Mouse (Mus musculus) embryonic facial prominence, embryonic 15.5 days (tissue): Measurements from ENCODE around the gene Cpne2. TPM values are rescaled to one million over a fixed set of nuclear protein-coding genes. Genes with fewer than 3 reads are reported as not detected.

Experiments used
- ATAC-seq: fragments of 200-750 bp; cut with Nextera tagmentation; 2 replicates; pipeline ENCODE4 v1.8.0; 2017; ENCODE audit warnings: low read depth, moderate TSS enrichment; ENCODE audit not compliant: insufficient number of reproducible peaks, low FRiP score, low TSS enrichment
- H3K27ac ChIP-seq: fragments of 300-500 bp; sonication (generic); replicated peaks from 2 replicates; pipeline ENCODE4 v1.5.1; 2015; ENCODE audit warnings: mild to moderate bottlenecking, inconsistent platforms
- H3K27me3 ChIP-seq: fragments of 300-500 bp; sonication (generic); 2 replicates; pipeline ENCODE4 v1.6.1; 2015; ENCODE audit warnings: inconsistent platforms
- H3K36me3 ChIP-seq: fragments of 300-500 bp; sonication (generic); 2 replicates; pipeline ENCODE4 v1.6.1; 2015; ENCODE audit warnings: mild to moderate bottlenecking, inconsistent platforms
- H3K4me1 ChIP-seq: fragments of 300-500 bp; sonication (generic); 2 replicates; pipeline ENCODE4 v1.6.1; 2015; ENCODE audit warnings: inconsistent platforms
- H3K4me2 ChIP-seq: fragments of 300-500 bp; sonication (generic); replicated peaks from 2 replicates; pipeline ENCODE4 v1.6.1; 2015; ENCODE audit warnings: mild to moderate bottlenecking, inconsistent platforms
- H3K4me3 ChIP-seq: fragments of 300-500 bp; sonication (generic); replicated peaks from 2 replicates; pipeline ENCODE4 v1.5.1; 2015; ENCODE audit warnings: mild to moderate bottlenecking, inconsistent platforms
- H3K9ac ChIP-seq: fragments of 300-500 bp; sonication (generic); 2 replicates; pipeline ENCODE4 v1.6.1; 2015; ENCODE audit warnings: inconsistent platforms
- H3K9me3 ChIP-seq: fragments of 300-500 bp; sonication (generic); replicated peaks from 2 replicates; pipeline ENCODE4 v1.6.1; 2016; ENCODE audit warnings: inconsistent platforms
- WGBS: fragments of 180-500 bp; shearing (Covaris S2); methylation state at CpG from one replicate; pipeline ENCODE4 v1.1.7; 2015; 5-methylcytosine and 5-hydroxymethylcytosine counted together
- polyA plus RNA-seq: library from polyadenylated mRNA; unstranded; fragments of >200 nt; fragmentation: Nextera tagmentation; extraction: Ambion mirVana; gene quantifications from 2 replicates; pipeline ENCODE4 v1.2.1, GENCODE M21; 2015

Gene Cpne2
- polyA plus RNA-seq, 1 experiment from 2014 or later: 15.6 TPM

DNA sequence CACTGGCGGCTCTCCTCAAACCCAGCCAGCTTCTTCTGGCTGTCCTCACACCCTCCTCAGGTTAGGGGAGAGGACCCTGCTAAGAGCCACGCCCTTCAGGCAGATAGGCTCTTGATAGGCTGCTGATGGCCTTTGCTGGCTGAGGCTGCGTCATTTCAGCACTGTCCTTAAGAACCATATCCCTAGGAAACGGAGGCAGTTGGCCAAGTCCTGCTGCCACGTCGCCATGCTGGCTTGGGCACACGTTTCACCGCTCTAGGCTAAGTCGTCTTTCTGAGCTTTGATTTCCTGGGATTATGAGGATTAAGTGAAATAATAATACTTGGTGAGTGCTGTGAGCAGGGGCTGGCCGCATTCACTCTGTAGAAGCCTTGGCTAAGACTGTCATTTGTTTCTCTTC, 14.5 kb upstream of the Cpne2 start:
- Histone ChIP-seq H3K27ac (no peak overlapping the region), H3K36me3 (no peaks in the 10 kb centered on the region), H3K27me3 (0 out of 2 replicates have a peak, but pooled peaks cover 3% of the 10 kb centered on the region), H3K9ac (no peak overlapping the region), H3K4me3 (no peak overlapping the region), H3K4me2 (no peak overlapping the region), H3K4me1 (no peaks in the 10 kb centered on the region), H3K9me3 (no peaks in the 10 kb centered on the region)
- no peak for ATAC-seq
- 66% methylated on average over 10 of the region's 10 CpGs for whole genome bisulfite sequencing

DNA sequence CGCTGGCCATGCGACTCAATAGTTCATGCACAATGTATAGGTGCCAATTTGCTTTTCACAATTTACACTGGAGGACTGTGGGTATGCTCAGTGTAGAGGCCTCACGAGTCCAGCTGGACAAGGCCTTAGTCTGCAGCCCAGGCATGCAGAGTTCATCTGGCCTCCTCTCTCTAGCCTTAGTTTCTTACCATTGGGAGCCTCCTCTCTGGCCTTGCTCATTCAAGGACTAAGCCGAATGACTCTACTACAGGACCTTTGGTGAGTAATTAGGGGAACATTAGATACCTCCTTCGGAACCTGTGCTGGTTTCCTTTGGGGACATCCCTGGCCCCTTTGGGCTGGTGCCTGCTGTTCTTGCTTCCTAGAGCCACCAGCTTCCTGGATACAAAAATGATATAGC, 13.8 kb upstream of the Cpne2 start:
- Histone ChIP-seq H3K4me1 (no peaks in the 10 kb centered on the region), H3K27ac (no peak overlapping the region), H3K27me3 (0 out of 2 replicates have a peak, but pooled peaks cover 3% of the 10 kb centered on the region), H3K9ac (no peak overlapping the region), H3K36me3 (no peaks in the 10 kb centered on the region), H3K4me3 (no peak overlapping the region), H3K9me3 (no peaks in the 10 kb centered on the region), H3K4me2 (no peak overlapping the region)
- WGBS: 87% methylated on average over 5 of the region's 5 CpGs
- ATAC-seq: no peak

DNA sequence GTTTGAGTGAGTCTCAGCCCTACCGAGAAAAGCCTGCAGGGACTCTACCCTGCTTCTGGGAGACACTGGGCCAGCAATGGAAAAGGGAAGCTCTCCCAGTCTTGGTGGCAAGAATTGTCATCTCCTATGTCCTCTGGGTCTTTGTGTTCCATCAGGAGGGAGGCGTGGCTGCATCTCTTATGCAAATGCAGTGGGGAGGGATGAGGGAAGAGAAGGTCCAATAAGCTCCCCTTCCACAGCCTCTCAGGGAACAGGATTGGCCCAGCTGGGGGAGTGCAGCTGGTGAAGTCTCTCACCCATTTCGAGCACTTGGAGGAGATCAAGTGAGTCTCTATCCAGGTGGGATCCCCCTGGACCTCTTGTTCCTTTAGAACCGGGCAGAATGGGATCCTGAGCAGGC, 11.3 kb upstream of the Cpne2 start:
- Histone ChIP-seq H3K27ac (no peak overlapping the region), H3K9me3 (no peaks in the 10 kb centered on the region), H3K4me2 (no peak overlapping the region), H3K4me1 (no peaks in the 10 kb centered on the region), H3K27me3 (0 out of 2 replicates have a peak, but pooled peaks cover 3% of the 10 kb centered on the region), H3K9ac (no peak overlapping the region), H3K4me3 (no peak overlapping the region), H3K36me3 (no peaks in the 10 kb centered on the region)
- 63% methylated on average over 4 of the region's 4 CpGs for WGBS
- ATAC-seq: no peak

DNA sequence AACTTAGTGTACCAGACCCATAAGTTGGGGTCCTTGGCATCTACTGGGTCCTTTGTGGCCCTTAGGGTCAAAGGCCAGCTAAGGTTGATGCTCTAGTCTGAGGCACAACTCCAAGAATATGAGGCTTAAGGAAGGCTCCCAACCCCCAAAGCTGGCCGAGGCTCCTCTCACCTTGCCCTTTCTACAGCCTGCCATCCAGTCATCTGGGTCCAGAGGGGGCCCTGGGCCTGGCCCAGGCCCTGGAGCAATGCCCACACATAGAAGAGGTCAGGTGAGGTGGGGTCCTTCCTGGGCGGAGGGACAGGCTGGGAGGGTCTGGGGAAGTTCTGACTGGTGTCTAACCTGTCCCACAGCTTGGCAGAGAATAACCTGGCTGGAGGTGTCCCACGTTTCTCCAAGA, 10.3 kb upstream of the Cpne2 start:
- no peak for ATAC-seq
- no peaks in the 10 kb centered on the region for H3K36me3 ChIP-seq
- no peaks in the 10 kb centered on the region for H3K9me3 ChIP-seq
- no peaks in the 10 kb centered on the region for H3K4me1 ChIP-seq
- H3K4me3 ChIP-seq: no peak overlapping the region
- WGBS: 69% methylated on average over 3 of the region's 3 CpGs
- no peak overlapping the region for H3K27ac ChIP-seq
- H3K27me3 ChIP-seq: 0 out of 2 replicates have a peak, but pooled peaks cover 3% of the 10 kb centered on the region
- no peak overlapping the region for H3K4me2 ChIP-seq
- no peak overlapping the region for H3K9ac ChIP-seq

DNA sequence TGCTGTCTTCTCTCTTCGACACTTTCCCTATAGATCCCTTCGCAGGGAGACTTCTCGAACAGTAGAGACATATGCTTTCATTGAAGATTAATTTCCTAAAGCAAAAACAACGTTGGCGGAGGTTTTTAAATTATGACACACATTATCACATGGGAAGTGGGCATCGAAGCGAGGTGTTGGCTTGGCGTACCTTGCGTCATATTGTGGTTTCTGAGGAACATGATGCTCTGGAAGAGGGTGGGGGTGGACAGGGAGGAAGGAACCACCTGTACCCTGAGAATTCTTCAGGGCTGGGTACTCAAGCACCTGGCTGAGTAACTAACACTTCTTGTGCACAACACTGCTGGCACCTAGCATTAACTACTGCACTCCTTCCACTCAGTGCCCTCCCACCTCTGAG, 8.2 kb upstream of the Cpne2 start:
- WGBS: 82% methylated on average over 9 of the region's 9 CpGs
- no peak for ATAC-seq

DNA sequence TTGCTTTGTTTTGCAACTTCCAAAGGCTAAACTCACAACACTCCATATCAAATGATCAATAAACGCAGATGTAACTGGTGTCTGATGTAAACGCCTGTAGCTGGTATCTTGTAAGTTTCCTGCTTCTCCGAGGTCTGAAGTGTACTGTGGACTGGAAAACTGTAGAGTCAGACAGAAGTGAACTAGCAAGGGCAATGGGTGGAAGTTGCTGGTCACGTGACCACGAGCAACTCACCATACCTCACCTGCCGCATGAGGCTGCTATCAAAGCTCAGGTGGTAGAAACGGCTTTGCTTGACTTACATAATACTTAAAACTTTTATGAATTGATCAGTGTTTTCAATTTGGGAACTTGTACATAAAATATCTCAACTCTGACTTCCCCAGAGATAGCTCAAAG, 5.6 kb upstream of the Cpne2 start:
- ATAC-seq: no peak
- Histone ChIP-seq H3K36me3 (no peaks in the 10 kb centered on the region), H3K27me3 (no peaks in the 10 kb centered on the region), H3K27ac (no peak overlapping the region), H3K9ac (no peak overlapping the region), H3K4me3 (no peak overlapping the region), H3K9me3 (no peaks in the 10 kb centered on the region), H3K4me1 (peaks cover 6% of the 10 kb centered on the region), H3K4me2 (no peak overlapping the region)
- 80% methylated on average over 7 of the region's 7 CpGs for WGBS

More for the DNA sequence above, 8.2 kb upstream of the Cpne2 start:
- Histone ChIP-seq H3K36me3 (no peaks in the 10 kb centered on the region), H3K27ac (no peak overlapping the region), H3K27me3 (no peaks in the 10 kb centered on the region), H3K4me1 (no peaks in the 10 kb centered on the region), H3K9me3 (no peaks in the 10 kb centered on the region), H3K4me2 (no peak overlapping the region), H3K4me3 (no peak overlapping the region), H3K9ac (no peak overlapping the region)

DNA sequence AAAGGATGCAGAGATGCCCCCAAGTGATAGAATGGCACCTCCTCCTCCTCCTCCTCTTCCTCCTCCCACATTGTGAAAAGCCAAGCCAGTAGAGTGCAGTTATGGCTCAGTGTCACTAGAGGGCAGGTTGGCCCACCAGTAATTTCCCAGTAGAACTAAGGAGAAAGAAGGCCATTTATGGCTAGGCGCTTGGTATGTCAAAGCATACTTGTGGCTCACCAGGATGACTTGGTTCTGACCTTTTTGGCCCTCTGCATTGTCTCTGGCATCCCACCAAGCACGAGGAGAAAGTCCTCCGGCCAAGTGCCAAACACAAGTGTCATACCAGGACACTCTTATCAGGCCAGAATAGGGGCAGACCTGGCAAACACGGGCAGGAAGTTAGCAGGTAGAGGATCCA, 4.5 kb upstream of the Cpne2 start:
- Histone ChIP-seq H3K27ac (no peak overlapping the region), H3K4me3 (no peak overlapping the region), H3K9ac (no peak overlapping the region), H3K4me1 (peaks cover 13% of the 10 kb centered on the region), H3K27me3 (peaks cover under 1% of the 10 kb centered on the region; the same call in 1 of the 2 replicates), H3K36me3 (no peaks in the 10 kb centered on the region), H3K9me3 (no peaks in the 10 kb centered on the region), H3K4me2 (no peak overlapping the region)
- 48% methylated on average over 4 of the region's 4 CpGs for WGBS
- ATAC-seq: no peak

DNA sequence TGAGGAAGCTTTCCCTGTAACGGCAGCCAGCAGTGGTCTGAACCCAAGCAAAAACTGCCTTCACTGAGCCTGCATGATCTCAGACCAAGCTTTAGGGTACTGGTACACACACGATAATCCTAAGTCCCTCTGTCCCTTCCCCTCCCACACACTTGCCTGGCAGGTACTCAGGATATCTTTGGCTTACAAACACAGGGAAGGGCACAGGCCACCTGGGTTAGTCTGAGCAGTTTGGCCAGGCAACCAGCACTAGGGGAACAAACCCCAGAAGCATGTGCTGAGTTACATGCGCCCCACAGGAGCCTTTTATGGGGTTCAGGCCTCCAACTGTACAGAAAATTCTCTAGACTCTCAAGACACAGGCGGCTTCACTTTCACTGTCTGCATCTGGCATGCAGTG, 2.9 kb upstream of the Cpne2 start:
- Histone ChIP-seq H3K27ac (no peak overlapping the region), H3K9me3 (no peaks in the 10 kb centered on the region), H3K36me3 (no peaks in the 10 kb centered on the region), H3K27me3 (peaks cover 14% of the 10 kb centered on the region), H3K9ac (no peak overlapping the region), H3K4me3 (no peak overlapping the region), H3K4me2 (no peak overlapping the region), H3K4me1 (peaks cover 23% of the 10 kb centered on the region)
- 60% methylated on average over 4 of the region's 4 CpGs for WGBS
- no peak for ATAC-seq

DNA sequence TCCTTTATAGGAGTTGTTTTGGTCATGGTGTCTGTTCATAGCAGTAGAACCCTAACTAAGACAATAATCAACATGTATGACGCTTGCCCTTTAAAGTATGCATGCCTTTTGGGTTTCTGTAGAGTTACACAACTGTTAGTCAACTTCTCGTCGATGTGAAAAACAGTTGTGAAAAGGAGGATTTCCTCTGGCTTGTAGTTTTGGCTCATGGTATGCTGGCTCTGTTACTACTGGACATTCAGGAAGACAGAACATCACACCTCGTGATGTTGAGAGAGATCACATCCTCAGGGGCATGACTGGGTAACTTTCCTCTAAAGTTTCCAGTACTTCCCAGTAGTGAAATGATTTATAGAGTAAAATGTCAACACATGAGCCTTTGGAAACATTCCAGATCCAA, 2.1 kb upstream of the Cpne2 start:
- no peak overlapping the region for H3K9ac ChIP-seq
- no peak for ATAC-seq
- no peaks in the 10 kb centered on the region for H3K36me3 ChIP-seq
- no peak overlapping the region for H3K4me3 ChIP-seq
- H3K4me1 ChIP-seq: peaks cover 23% of the 10 kb centered on the region
- H3K9me3 ChIP-seq: no peaks in the 10 kb centered on the region
- WGBS: 82% methylated on average over 4 of the region's 4 CpGs
- peaks cover 16% of the 10 kb centered on the region for H3K27me3 ChIP-seq
- H3K4me2 ChIP-seq: no peak overlapping the region
- no peak overlapping the region for H3K27ac ChIP-seq

DNA sequence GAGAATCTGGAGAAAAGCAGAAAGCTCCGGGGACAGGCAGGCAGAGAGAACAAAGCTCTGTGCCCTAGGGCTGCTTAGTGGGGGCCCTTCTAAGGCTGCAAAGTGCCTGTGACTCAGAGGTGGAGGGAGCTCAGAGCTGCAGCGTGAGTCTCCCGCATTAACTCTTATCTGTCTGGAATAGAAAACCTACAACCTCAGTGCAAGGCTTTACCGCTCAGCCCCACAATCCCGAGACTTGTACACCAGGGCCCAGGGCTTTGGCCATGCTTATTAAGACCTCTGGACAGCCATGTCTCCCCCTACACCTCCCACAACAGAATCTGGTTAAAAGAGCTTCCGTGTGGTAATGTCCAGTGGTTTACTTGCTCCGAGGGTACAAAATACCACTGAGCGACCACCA, 790 bp upstream of the Cpne2 start:
- Histone ChIP-seq H3K27ac (no peak overlapping the region), H3K9ac (no peak overlapping the region), H3K4me3 (peak overlapping the region; percentile 72), H3K4me2 (peak overlapping the region; percentile 99), H3K4me1 (peaks cover 23% of the 10 kb centered on the region), H3K9me3 (no peaks in the 10 kb centered on the region), H3K27me3 (peaks cover 18% of the 10 kb centered on the region), H3K36me3 (no peaks in the 10 kb centered on the region)
- WGBS: 3% methylated on average over 8 of the region's 8 CpGs
- ATAC-seq: no peak

DNA sequence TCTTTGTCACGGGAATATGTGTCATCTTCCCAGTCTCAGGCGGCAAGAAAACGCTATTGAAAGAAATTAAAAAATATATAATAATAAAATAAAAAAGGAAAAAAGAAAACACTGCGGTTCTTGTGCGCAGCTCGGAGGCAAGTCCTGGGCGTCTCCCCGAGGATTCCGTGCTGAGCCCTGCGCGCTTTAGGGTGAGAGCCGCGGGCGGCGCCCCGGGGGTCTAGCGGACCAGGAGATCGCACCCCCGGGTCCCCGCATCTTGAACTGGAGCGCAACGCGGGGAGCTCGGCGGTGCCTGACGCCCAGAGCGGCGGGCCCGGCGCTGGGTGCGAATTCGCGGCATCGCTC, 291 bp upstream of the Cpne2 start:
- Histone ChIP-seq H3K4me3 (peak overlapping the region; percentile 72), H3K9ac (peak overlapping the region; percentile 53), H3K9me3 (no peaks in the 10 kb centered on the region), H3K4me1 (peaks cover 23% of the 10 kb centered on the region), H3K27me3 (peaks cover 18% of the 10 kb centered on the region), H3K36me3 (no peaks in the 10 kb centered on the region), H3K27ac (no peak overlapping the region), H3K4me2 (peak overlapping the region; percentile 99)
- peak; percentile 11; the same call in 1 of the 2 replicates for ATAC-seq
- 0% methylated on average over 34 of the region's 34 CpGs for WGBS

DNA sequence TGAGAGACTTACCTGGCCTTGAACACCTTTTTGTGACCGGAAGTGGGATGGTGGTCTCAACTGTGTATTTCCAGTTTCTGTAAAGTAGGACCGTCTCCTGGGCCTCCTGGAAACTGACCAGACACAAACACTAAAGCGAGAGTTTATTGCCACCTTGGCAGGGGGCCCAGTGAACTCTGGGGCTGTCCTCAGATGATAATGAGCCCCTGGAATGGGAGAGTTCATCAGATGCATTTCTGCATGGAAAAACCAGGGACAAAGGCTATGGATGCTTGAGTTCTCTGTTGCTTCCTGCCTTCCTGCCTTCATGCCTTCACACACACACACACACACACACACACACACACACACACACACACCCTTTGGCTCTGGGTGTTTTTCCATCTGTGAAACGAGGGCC, 1.8 kb downstream of the Cpne2 start:
- Histone ChIP-seq H3K9me3 (no peaks in the 10 kb centered on the region), H3K36me3 (no peaks in the 10 kb centered on the region), H3K9ac (no peak overlapping the region), H3K27me3 (peaks cover 18% of the 10 kb centered on the region), H3K4me3 (no peak overlapping the region), H3K27ac (no peak overlapping the region), H3K4me2 (no peak overlapping the region), H3K4me1 (peaks cover 23% of the 10 kb centered on the region)
- WGBS: 55% methylated on average over 4 of the region's 4 CpGs
- ATAC-seq: no peak
